Mouse (Mus musculus) intestine, embryonic 16.5 days (tissue): Measurements from ENCODE around the gene Evx2. TPM values are rescaled to one million over a fixed set of nuclear protein-coding genes. Genes with fewer than 3 reads are reported as not detected.
A peak's percentile ranks its signal among the peaks of the same experiment; 100 is the strongest.

Source experiments
- ATAC-seq: fragments of 200-750 bp; cut with Nextera tagmentation; 2 replicates; pipeline ENCODE4 v1.8.0; 2017; ENCODE audit warnings: moderate TSS enrichment, moderate library complexity
- H3K27ac ChIP-seq: fragments of 300-500 bp; sonication (generic); 2 replicates; pipeline ENCODE4 v1.5.1; 2014; ENCODE audit warnings: mild to moderate bottlenecking, low read length
- H3K27me3 ChIP-seq: fragments of 300-500 bp; sonication (generic); replicated peaks from 2 replicates; pipeline ENCODE4 v1.6.1; 2014; ENCODE audit warnings: low read length, control low read depth, mixed read lengths; ENCODE audit not compliant: control insufficient read depth, insufficient read depth
- H3K36me3 ChIP-seq: fragments of 300-500 bp; sonication (generic); 2 replicates; pipeline ENCODE4 v1.6.1; 2014; ENCODE audit warnings: low read length, control low read depth; ENCODE audit not compliant: control insufficient read depth, insufficient read depth
- H3K4me1 ChIP-seq: fragments of 300-500 bp; sonication (generic); 2 replicates; pipeline ENCODE4 v1.6.1; 2014; ENCODE audit warnings: low read length, control low read depth, mixed read lengths; ENCODE audit not compliant: control insufficient read depth, insufficient read depth
- H3K4me2 ChIP-seq: fragments of 300-500 bp; sonication (generic); 2 replicates; pipeline ENCODE4 v1.6.1; 2014; ENCODE audit warnings: low read depth, low read length, control low read depth
- H3K4me3 ChIP-seq: fragments of 300-500 bp; sonication (generic); 2 replicates; pipeline ENCODE4 v1.5.1; 2014; ENCODE audit warnings: mild to moderate bottlenecking, low read length
- H3K9ac ChIP-seq: fragments of 300-500 bp; sonication (generic); 2 replicates; pipeline ENCODE4 v1.6.1; 2014; ENCODE audit warnings: low read depth, low read length
- H3K9me3 ChIP-seq: fragments of 300-500 bp; sonication (generic); 2 replicates; pipeline ENCODE4 v1.6.1; 2016; ENCODE audit warnings: low read length, control low read depth; ENCODE audit not compliant: control insufficient read depth
- WGBS: fragments of 180-500 bp; shearing (Covaris S2); extraction: QIAGEN DNeasy Blood & Tissue Kit; methylation state at CpG from one replicate; pipeline ENCODE4 v1.1.7; 2014; 5-methylcytosine and 5-hydroxymethylcytosine counted together
- polyA plus RNA-seq: library from polyadenylated mRNA; unstranded; fragments of >200 nt; fragmentation: Nextera tagmentation; extraction: Ambion mirVana; gene quantifications from 2 replicates; pipeline ENCODE4 v1.2.1, GENCODE M21; 2015

Gene Evx2
- polyA plus RNA-seq, 1 experiment from 2014 or later, result 0.05 TPM

DNA sequence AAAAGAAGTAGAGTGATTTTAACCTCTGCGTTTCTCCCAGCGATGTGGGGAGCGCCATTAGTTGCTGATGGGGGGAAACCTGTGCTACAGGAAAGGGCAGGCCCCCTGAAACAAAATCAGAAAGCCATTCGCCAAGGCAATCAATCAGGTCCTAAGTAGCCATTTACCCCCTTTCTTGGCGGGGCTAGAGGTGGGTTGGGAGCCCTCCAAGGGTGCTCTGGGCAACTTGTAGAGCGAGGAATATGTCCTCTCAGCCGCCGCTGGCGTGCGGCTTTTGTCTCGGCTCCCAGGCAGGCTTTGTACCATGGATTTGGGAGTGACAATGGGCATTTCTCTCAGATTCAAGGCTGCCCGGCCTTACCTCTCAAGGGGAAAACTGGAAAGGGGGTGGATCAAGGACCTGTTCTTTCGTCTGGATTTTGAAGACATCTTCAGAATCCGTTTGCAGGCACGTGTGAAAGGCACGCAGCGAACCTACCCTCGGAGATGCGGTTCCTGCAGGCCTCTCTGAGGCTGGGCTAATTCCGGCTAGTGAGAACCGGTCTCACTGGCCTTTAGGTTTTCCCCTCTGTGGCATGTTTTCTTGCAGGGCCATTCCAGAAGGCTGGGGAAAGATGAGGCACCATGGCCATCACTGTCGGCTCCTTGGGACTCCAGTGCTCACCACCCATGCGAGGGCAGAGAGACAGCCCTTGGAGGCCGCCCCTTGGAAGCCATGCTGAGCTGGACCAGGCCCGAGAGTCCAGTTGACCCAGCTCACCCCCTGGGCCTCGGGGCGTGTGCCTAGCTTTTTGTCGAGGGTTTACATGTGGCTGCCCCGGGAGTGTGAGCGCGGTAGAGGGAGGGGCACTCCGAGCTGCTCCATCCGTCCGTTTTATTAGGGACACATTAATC is 37.3 kb upstream of the Evx2 start:
- Histone ChIP-seq H3K36me3 (no peaks in the 10 kb centered on the region), H3K4me3 (no peak overlapping the region), H3K9ac (peak overlapping the region; percentile 45; the same call in 1 of the 2 replicates), H3K4me2 (0 out of 2 replicates have a peak overlapping the region, but pooled peaks have one; percentile 16), H3K4me1 (peaks cover 4% of the 10 kb centered on the region; the same call in 1 of the 2 replicates), H3K27ac (no peak overlapping the region), H3K9me3 (no peaks in the 10 kb centered on the region), H3K27me3 (peaks cover 94% of the 10 kb centered on the region)
- no peak for ATAC-seq
- WGBS, result 5% methylated on average over 34 of the region's 34 CpGs

- Histone ChIP-seq H3K9ac (no peak overlapping the region), H3K4me3 (no peak overlapping the region), H3K4me2 (0 out of 2 replicates have a peak overlapping the region, but pooled peaks have one; percentile 22), H3K4me1 (peaks cover 4% of the 10 kb centered on the region; the same call in 1 of the 2 replicates), H3K27me3 (peaks cover 97% of the 10 kb centered on the region), H3K36me3 (no peaks in the 10 kb centered on the region), H3K27ac (no peak overlapping the region), H3K9me3 (no peaks in the 10 kb centered on the region)
- ATAC-seq, result no peak
- 11% methylated on average over 7 of the region's 7 CpGs for WGBS
Observed at GRCm38 (mm10) chr2:74695813-74696430, 36.6 kb upstream of the Evx2 start.

DNA sequence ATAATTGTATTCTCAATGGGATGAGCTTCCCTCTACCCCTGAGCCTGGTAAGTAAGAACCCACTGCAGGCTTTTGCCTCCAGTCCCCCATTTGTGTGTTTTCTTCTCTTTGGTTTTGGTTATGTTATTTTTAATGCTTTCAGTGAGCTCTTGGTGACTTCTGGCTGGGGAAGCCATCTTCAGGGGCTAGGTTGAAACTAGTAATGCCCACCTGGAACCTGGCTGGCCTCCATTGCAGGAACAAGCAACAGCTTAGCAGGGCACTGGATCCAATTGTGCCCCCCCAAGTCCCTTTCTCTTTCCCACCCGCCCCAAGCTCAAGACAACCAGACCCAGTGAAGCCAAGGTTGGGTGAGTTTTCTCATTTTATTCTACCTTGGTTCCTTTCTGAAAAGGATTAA is 36.0 kb upstream of the Evx2 start:
- no peak overlapping the region for H3K9ac ChIP-seq

DNA sequence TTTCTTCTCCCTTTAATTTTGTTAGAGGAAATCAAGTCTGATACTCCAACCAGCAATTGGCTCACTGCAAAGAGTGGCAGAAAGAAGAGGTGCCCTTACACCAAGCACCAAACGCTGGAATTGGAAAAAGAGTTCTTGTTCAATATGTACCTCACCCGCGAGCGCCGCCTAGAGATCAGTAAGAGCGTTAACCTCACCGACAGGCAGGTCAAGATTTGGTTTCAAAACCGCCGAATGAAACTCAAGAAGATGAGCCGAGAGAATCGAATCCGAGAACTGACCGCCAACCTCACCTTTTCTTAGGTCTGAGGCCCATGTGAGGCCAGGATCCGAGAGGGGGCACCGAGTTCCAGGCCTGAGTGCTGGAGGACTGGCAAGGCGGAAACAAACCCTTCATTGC is 34.7 kb upstream of the Evx2 start:
- Histone ChIP-seq H3K4me1 (peaks cover 4% of the 10 kb centered on the region; the same call in 1 of the 2 replicates), H3K4me3 (peak overlapping the region; percentile 26), H3K27ac (no peak overlapping the region), H3K9me3 (no peaks in the 10 kb centered on the region), H3K27me3 (peaks cover 91% of the 10 kb centered on the region), H3K9ac (no peak overlapping the region), H3K4me2 (no peak overlapping the region), H3K36me3 (no peaks in the 10 kb centered on the region)
- 3% methylated on average over 16 of the region's 16 CpGs for WGBS
- no peak for ATAC-seq

More for the DNA sequence above, 36.0 kb upstream of the Evx2 start:
- Histone ChIP-seq H3K4me3 (no peak overlapping the region), H3K4me2 (no peak overlapping the region), H3K9me3 (no peaks in the 10 kb centered on the region), H3K36me3 (no peaks in the 10 kb centered on the region), H3K4me1 (peaks cover 4% of the 10 kb centered on the region; the same call in 1 of the 2 replicates), H3K27me3 (peaks cover 93% of the 10 kb centered on the region), H3K27ac (no peak overlapping the region)
- WGBS, result 13% methylated on average over 1 of the region's 1 CpGs
- no peak for ATAC-seq

DNA sequence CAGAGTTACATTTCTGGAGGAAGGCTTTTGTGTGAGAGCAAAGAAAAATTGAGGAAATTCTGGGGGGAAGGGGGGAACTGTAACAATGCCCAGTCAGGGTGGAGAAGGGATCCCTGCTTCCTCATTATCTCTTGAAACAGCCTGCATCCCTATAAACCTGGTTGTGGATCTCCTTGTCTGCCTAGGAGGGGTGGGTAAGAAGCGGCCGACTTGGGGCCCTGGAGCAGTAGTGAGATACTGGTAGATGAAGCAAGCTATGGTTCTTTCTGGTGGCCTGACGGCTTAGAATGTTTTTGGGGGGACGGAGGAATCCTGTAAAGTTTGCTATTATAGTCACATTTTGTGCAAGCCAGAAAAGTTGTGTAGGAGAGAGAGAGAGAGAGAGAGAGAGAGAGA is 34.1 kb upstream of the Evx2 start:
- H3K4me1 ChIP-seq, result 0 out of 2 replicates have a peak, but pooled peaks cover 3% of the 10 kb centered on the region
- H3K27ac ChIP-seq, result no peak overlapping the region
- no peak for ATAC-seq
- H3K9ac ChIP-seq, result peak overlapping the region; percentile 49
- peaks cover 91% of the 10 kb centered on the region for H3K27me3 ChIP-seq
- WGBS, result 13% methylated on average over 4 of the region's 4 CpGs
- H3K9me3 ChIP-seq, result no peaks in the 10 kb centered on the region
- H3K4me2 ChIP-seq, result no peak overlapping the region
- peak overlapping the region; percentile 31; the same call in 1 of the 2 replicates for H3K4me3 ChIP-seq
- no peaks in the 10 kb centered on the region for H3K36me3 ChIP-seq

GRCm38 (mm10) chr2:74692808-74693431 is 33.6 kb upstream of the Evx2 start:
- no peak overlapping the region for H3K27ac ChIP-seq
- no peak for ATAC-seq
- no peaks in the 10 kb centered on the region for H3K4me1 ChIP-seq
- H3K4me2 ChIP-seq, result no peak overlapping the region
- peaks cover 90% of the 10 kb centered on the region for H3K27me3 ChIP-seq
- peak overlapping the region; percentile 31 for H3K4me3 ChIP-seq
- 3% methylated on average over 20 of the region's 20 CpGs for WGBS
- no peaks in the 10 kb centered on the region for H3K36me3 ChIP-seq
- no peaks in the 10 kb centered on the region for H3K9me3 ChIP-seq
- peak overlapping the region; percentile 49 for H3K9ac ChIP-seq

DNA sequence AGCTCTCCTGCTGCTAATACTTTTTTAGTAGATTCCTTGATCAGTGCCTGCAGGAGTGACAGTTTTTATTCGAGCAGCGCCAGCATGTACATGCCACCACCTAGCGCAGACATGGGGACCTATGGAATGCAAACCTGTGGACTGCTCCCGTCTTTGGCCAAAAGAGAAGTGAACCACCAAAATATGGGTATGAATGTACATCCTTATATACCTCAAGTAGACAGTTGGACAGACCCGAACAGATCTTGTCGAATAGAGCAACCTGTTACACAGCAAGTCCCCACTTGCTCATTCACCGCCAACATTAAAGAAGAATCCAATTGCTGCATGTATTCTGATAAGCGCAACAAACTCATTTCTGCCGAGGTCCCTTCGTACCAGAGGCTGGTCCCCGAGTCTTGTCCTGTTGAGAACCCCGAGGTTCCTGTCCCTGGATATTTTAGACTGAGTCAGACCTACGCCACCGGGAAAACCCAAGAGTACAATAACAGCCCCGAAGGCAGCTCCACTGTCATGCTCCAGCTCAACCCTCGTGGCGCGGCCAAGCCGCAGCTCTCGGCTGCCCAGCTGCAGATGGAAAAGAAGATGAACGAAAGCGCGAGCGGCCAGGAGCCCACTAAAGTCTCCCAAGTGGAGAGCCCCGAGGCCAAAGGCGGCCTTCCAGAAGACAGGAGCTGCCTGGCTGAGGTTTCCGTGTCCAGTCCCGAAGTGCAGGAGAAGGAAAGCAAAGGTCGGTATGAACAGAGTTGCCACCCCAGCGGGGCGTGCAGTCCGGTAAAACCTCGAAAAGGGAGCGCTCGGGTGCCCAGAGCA is 32.8 kb upstream of the Evx2 start:
- Histone ChIP-seq H3K4me2 (peak overlapping the region; percentile 20), H3K36me3 (no peaks in the 10 kb centered on the region), H3K9ac (peak overlapping the region; percentile 49; the same call in 1 of the 2 replicates), H3K27ac (no peak overlapping the region), H3K9me3 (no peaks in the 10 kb centered on the region), H3K4me3 (peak overlapping the region; percentile 31), H3K4me1 (no peaks in the 10 kb centered on the region), H3K27me3 (peaks cover 90% of the 10 kb centered on the region)
- ATAC-seq, result no peak
- 4% methylated on average over 35 of the region's 35 CpGs for WGBS

- ATAC-seq, result peak; percentile 74
- no peaks in the 10 kb centered on the region for H3K36me3 ChIP-seq
- peak within 1 kb of the TSS; percentile 49 for H3K9ac ChIP-seq
- H3K27ac ChIP-seq, result no peak within 1 kb of the TSS; the same call in 1 of the 2 replicates
- peak within 1 kb of the TSS; percentile 36 for H3K4me3 ChIP-seq
- peaks cover 90% of the 10 kb centered on the region for H3K27me3 ChIP-seq
- peak within 1 kb of the TSS; percentile 39 for H3K4me2 ChIP-seq
- 2% methylated on average over 56 of the region's 56 CpGs for WGBS
- no peaks in the 10 kb centered on the region for H3K4me1 ChIP-seq
- no peaks in the 10 kb centered on the region for H3K9me3 ChIP-seq
Observed at GRCm38 (mm10) chr2:74691022-74691951, 31.9 kb upstream of the Evx2 start, which contains the start of gene Hoxd10. TSS of gene Hoxd10 (plus strand) at chr2:74691924.
